Mouse (Mus musculus): ENCODE data around the gene AL607142.1. TPM values are rescaled to one million over a fixed set of nuclear protein-coding genes. Genes with fewer than 3 reads are reported as not detected.

AL607142.1 gene
- total RNA-seq, 2 experiments from 2014 or later, result not detected

DNA sequence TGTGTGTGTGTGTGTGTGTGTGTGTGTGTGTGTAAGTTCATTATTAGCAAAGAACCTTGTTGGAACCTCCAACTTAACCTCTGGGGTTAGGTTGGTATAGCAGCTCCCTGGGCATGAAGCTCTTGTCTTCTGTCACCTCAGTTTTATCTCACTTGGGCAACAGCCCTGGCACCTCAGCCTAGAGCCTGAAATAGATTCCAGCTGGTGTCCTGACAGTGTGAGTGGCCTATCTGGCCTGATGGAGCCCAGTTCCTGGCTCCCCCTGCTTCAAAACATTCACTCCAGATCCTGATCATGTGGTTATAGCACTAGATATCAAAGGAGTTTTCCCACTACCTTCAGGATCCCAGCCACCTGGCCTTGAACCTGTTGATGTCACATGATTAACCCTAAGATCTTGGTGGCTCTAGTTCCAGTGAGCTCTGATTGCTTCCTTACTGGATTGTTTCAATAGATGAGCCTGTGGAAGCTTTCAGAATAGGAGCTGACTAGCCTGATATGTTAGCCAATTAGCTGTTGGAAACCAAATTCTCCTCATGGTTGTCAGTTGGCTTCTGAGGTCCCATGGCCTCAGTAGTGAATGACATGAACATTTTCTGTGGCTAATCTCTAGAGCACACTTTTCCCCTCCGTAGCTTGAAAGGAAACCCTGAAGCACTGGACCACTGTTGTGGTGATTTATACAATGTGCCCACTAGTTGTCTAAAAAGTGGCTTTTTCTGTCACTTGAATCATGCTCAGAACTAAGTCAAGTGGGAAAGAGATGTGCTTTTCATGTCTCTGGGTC, 27.4 kb downstream of the AL607142.1 start:
- ATAC-seq (replicated peaks; ENCODE audit: poor library complexity), result no peak

DNA sequence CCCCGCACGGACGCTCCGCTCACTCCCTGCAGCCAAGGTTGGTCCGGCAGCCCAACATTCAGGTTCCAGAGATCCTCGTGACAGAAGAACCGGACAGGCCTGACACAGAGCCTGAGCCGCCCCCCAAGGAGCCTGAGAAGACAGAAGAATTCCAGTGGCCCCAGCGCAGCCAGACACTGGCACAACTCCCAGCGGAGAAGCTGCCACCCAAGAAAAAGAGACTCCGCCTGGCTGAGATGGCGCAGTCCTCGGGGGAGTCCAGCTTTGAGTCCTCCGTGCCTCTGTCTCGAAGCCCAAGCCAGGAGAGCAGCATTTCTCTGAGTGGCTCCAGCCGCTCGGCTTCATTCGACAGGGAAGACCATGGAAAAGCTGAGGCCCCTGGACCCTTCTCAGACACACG, 32.1 kb downstream of the AL607142.1 start:
- no peak for ATAC-seq (replicated peaks; ENCODE audit: poor library complexity)

DNA sequence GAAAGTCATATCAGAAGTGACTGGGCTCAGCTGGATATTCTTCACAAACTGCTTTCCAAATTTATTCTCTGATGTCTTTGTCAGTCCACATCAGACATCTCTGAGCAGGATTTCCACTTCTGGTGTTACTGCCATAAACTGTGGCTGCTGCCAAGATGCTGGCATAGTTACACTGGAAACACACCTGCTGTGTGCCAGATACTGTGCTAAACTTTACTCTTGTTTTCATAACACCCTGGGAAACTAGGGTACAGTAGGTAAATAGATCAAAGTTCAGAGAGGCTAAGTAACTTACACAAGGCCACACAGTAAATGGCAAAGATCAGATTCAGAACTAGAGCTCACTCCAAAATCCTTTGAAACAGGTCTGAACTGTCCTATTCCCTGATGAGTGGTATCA, 36.4 kb downstream of the AL607142.1 start:
- no peak for ATAC-seq (replicated peaks; ENCODE audit: poor library complexity)

DNA sequence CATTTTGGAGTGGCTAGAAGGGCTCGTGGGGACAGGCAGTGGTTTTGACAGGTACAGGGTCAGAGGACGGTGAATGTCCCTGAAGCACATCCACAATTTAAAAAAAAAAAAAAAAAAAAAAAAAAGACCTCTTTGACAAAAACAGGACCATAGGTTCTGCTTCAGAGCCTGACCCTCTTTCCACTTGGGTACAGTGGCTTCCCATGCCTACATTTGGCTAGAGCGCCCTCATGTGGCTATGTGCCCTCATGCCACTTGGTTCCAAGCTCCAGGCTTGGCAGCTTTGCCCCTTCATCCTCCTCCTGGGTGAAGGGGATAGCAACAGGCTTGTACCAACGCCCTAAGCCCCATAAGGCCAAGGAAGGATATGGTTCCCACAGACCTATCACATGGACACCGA, 39.8 kb downstream of the AL607142.1 start:
- ATAC-seq (replicated peaks; ENCODE audit: poor library complexity), result peak; percentile 88

DNA sequence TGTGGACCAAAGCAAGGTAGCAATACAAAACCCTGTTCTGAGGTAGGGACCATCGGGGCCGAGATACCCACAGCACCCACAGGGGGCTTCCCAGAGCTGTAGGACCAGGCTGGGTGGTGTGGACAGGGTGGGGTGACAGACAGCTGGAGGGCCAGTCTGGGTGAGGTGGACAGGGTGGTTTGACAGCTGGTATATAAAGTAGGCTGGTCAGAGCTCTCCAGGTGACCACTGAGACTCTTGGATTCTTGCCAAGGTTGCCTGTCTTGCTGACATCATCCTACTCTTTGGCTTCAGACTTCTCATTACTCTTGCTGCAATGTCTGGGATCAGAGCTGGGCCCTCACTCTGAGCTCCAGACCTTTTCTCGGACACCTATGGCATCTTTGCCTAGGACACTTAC, 41.6 kb downstream of the AL607142.1 start:
- no peak for ATAC-seq (replicated peaks; ENCODE audit: poor library complexity)

DNA sequence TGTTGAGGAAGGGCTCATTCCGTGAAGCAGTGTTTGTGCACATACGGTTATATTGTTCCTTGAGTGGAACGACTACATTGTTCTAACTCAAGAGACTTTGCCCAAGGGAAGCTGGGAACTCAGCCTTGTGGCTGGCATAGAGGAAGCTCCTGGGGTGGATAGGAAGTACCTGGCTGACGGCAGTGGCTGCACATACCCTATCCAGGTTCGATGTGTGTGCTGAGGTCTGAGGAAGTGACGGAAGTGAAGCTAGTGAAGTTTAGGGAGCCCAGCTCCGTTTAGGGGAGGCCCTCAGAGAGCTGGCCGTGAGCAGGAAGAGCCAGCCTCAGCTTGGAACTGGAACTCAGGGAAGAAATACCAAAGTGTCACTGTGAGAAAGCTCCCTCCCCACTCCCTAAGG, 43.0 kb downstream of the AL607142.1 start:
- no peak for ATAC-seq (replicated peaks; ENCODE audit: poor library complexity)

DNA sequence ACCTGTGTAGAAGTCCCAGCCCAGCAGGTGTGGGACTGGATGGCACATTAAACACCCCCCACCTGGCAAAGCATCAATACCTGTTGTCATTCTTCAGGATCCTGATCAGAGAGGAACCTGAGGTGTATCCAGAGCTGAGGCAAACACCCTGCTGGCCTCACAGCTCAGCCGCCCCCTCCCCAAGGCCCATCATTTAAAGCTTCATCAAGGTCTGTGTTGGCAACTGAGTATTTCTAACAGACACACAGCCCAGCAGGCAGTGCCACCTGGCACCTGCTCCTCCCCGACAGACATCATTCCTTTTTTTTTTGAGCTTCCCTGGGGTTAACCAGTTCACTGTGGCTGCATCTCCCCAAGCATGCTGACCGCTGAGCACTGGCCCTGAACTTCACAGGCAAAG, 50.7 kb downstream of the AL607142.1 start:
- ATAC-seq (replicated peaks; ENCODE audit: poor library complexity), result no peak

DNA sequence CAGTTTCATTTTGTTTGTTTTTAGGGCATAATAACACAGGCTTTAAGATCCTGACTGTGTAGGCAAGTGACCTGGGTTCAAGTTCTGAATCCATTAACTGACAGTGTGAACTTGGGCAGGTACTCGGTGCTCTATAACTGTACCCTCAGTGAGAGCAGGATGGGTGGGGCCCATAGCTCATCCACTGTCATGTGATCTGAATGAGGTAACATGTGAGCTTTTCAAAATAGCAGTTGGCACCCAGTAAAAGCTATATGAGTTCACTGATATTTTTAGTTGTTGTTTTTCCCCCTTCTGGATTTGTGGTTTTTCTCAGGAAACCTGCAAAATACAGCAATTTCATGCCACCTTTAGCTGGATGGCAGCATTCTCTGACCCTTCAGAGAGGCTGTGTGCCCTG, 51.5 kb downstream of the AL607142.1 start:
- no peak for ATAC-seq (replicated peaks; ENCODE audit: poor library complexity)

DNA sequence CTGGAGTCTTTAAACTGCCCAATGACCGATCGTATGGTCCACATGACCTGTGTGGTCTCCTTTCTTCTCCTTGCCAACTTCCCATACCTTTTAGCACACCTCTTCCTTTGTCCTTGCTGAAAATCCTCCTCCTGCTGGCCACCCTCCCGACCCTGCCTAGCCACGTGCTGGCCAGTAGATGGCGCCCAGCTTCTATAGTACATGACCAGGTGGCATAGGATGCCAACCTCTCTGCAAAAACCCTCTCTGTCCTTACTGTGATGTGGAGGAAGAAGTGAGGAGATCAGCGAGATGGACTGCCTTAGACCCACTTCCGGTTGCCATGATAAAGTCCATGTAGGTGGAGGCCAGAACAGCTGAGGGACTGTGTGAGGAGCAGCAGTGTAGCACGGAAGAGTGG, 55.5 kb downstream of the AL607142.1 start:
- peak; percentile 82 for ATAC-seq (replicated peaks; ENCODE audit: poor library complexity)

DNA sequence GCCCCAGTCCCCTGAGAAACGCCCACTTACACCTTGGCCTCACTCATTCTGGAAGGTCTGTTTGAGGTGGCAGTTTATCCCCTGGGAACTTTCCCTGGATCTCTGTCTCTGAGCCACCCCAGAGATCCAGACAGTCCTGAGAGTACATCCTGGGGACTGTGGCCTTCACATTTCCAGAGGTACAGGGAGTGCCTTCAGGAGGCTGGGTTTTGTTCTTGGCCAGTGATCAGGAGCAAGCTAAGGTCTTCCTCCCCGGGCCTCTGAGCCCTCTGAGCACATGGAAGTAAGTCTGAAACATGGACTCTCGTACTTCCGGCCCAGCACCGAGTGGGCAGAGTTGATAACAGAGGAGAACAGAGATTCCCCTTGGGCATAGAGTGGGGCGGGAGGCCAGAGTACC, 59.9 kb downstream of the AL607142.1 start:
- no peak for ATAC-seq (replicated peaks; ENCODE audit: poor library complexity)

DNA sequence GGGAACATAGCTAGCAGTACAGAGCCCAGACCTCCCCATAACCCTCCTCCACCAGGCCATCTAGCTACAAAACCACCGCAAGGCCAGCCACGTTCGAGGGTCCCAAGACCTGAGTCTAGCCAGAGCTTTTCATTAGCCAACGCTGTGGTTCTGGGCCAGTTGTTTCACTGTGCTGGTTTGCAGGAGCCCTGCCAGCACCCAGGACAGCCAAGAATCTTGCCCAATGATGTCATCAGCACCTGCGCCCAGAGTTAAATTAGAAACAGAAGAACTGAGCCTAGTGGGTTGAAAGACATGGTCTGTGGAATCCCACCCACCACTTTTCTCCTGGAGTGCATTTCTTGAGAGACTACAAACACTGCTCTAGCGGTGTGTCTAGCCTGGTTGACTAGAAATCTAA, 61.3 kb downstream of the AL607142.1 start:
- ATAC-seq (replicated peaks; ENCODE audit: poor library complexity), result no peak

DNA sequence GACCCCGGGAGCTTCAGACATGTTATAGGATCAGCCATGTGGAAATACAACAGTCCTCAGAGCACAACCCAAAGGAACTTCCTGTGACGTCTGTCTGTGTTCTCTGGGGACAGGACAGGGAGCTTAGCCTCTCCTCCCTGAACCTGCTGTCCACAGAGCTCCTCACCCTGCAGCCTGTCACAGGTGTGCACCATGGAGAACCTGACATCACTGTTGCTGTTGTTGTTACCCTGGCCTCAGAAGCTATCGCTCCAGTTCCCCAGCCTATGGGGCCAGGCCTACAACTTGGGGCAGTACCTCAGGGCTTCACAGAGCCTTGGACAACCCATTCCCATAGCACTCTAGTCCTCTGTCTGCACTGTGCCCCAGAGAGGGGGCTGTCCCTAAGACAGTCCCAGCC, 62.5 kb downstream of the AL607142.1 start:
- no peak for ATAC-seq (replicated peaks; ENCODE audit: poor library complexity)

DNA sequence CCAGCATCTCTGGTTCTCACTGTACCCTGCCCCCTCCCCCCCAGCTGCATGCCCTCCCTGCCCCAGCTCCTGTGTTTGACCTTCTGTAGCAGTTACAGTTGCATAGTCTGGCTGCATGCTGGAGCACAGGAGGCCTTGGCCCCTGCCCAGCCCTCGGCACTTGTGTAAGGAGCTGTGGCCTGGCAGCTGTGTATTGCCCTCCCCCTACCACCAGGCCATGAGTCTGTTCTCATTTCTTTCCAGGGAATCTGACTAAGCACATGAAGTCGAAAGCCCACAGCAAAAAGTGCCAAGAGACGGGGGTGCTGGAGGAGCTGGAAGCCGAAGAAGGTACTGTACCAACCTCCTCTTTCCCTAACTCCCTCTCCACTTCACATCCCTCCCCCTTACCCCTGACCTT, 63.2 kb downstream of the AL607142.1 start:
- ATAC-seq (replicated peaks; ENCODE audit: poor library complexity), result no peak

DNA sequence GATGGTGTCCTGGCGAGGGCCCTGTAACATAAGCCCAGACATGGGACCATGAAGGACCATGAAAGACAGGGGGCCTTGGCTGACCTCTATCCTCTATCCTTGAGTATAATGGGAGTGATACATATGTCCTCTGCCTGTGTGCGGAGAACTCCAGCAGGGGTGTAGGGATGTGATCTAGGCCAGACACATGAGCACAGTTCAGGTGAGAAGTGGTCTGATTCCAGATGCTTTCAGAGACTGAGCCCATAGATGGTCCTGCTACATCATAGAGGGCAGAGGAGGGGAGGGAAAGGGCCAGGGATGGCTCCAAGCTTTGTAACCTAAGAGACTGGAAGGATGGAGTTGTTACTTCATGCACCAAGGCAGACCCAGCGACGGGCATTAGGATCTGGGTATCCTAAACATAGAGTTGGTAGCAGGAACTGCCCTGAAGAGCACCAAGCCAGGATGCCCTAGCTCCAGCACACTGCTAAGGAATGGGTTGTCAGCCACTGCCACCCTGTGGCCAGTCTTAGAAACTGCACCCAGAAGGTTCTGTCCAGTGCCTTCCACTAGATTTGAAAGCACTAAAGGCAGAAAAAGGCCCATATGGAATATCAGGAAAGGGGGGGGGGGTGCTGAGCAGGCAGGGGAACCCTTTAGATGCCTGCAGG, 64.6 kb downstream of the AL607142.1 start:
- ATAC-seq (replicated peaks; ENCODE audit: poor library complexity), result peak; percentile 93

DNA sequence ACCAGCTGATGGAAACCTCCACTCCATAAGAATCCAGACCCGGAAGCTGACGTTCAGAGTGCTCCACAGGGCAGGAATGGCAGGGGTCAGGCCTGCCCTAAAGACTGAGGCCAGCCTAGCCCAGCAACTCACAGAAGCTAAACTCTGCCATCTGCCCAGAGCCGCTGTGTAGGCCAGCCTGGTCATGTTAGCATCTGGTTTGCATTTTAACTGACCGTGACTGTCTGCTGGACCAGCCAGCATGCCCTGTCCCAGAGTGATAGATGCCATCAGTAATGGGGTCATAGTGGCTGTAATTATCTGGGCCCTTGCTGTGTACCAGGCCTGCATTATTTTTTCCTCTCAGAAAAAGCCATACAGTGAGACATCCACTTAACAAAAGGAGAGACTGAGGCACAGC, 66.1 kb downstream of the AL607142.1 start:
- ATAC-seq (replicated peaks; ENCODE audit: poor library complexity), result no peak

DNA sequence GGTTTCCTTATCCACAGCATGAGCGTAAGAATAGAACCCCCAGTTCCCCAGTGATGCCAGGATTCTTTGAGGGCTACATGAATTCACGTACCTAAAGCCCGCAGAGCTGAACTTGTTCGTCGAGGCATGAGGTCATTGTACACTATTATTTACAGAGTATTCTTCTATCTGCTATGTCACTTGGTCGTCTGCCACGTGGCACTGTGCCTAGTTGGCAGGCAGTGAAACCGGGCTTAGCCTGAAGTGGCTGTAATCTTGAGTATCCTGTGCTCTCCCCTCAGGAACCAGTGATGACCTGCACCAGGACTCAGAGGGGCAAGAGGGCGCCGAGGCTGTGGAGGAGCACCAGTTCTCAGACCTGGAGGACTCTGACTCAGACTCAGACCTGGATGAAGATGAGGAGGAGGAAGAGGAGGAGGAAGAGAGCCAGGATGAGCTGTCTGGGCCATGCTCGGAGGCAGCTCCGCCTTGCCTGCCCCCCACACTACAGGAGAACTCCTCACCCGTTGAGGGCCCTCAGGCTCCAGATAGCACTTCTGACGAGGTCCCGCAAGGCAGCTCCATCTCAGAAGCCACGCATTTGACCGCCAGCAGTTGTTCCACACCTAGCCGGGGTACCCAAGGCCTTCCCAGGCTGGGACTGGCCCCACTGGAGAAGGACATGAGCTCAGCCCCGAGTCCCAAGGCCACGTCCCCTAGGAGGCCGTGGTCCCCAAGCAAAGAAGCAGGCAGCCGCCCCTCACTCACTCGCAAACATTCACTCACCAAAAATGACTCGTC, 66.8 kb downstream of the AL607142.1 start:
- no peak for ATAC-seq (replicated peaks; ENCODE audit: poor library complexity)

DNA sequence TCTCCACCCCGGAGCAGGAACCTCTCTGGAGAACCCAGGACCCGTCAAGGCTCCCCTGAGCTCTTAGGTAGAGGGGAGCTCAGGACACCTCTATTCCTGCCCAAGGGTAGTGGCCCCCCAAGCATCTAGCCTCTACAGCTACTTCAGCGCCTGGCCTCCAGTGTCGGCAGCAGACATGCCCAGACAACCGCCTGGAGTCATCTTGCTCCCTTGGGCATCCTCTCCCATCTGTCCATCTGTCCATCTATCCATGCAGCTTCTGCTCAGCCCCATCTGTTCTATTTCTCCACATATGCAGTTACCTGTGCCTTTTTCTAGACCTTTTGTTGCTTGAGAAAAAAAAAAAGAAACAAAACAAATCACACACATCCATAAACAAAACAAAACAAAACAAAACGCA, 69.4 kb downstream of the AL607142.1 start:
- ATAC-seq (replicated peaks; ENCODE audit: poor library complexity), result no peak

DNA sequence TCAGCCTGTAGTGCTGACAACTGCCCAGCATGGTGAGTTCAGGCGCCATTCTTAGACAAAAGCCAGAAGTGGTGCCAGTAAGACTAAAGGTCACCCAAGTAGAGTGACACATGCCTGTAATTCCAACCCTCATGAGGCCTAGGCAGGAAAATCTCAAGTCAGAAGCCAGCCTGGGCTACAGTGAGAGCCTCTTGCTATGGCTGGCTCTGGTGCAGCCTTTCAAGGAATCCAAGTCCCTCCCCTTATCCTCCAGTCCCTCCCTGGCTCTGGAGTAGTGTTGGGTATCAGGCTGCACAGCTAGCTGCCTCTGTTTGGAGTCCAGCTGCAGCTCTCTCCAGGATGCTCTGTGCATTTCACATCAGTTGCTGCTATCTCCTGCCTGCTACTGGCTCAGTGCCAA, 77.0 kb downstream of the AL607142.1 start:
- no peak for ATAC-seq (replicated peaks; ENCODE audit: poor library complexity)

DNA sequence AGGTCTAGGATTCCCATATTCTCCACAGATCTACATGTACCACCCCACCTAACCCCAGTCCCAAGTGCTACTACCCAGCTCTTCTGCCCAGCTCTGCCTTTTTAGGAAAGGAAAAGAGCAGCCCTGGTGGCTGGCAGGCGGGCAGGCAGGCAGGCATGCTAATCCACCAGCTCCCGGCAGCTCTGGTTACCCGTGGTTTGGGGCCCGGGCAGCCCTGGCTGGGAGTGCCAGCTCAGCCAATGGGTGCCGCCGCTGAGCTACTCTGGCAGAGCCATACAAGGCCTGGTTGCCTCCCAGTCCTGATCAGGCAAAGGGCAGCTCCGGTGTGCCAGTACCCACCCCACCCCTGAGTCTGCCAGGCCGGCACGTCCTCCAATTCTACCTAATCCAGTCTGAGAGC, 78.1 kb downstream of the AL607142.1 start:
- no peak for ATAC-seq (replicated peaks; ENCODE audit: poor library complexity)

Measured in megakaryocyte progenitor cell, adult 5-6 weeks (primary cell).